Mouse (Mus musculus) limb, embryonic 11.5 days (tissue): Measurements from ENCODE around the gene Abt1. TPM values are rescaled to one million over a fixed set of nuclear protein-coding genes. Genes with fewer than 3 reads are reported as not detected.
A peak's percentile ranks its signal among the peaks of the same experiment; 100 is the strongest.

ENCODE experiments used
- ATAC-seq: fragments of 200-750 bp; cut with Nextera tagmentation; 2 replicates; pipeline ENCODE4 v1.8.0; 2017; ENCODE audit warnings: low read depth; ENCODE audit not compliant: insufficient number of reproducible peaks, low FRiP score, low TSS enrichment
- DNase-seq: peaks from one replicate; pipeline ENCODE4 v3.0.0-alpha.2; 2015; ENCODE audit warnings: low spot score
- H3K27ac ChIP-seq: fragments of 300-500 bp; sonication (generic); replicated peaks from 2 replicates; pipeline ENCODE4 v1.5.1; 2014; ENCODE audit warnings: low read depth, mild to moderate bottlenecking, low read length
- H3K27me3 ChIP-seq: fragments of 300-500 bp; sonication (generic); 2 replicates; pipeline ENCODE4 v1.6.1; 2014; ENCODE audit warnings: mild to moderate bottlenecking, low read length, mixed read lengths; ENCODE audit not compliant: control insufficient read depth, insufficient read depth
- H3K36me3 ChIP-seq: fragments of 300-500 bp; sonication (generic); 2 replicates; pipeline ENCODE4 v1.6.1; 2014; ENCODE audit warnings: mild to moderate bottlenecking, low read length, moderate library complexity, mixed read lengths; ENCODE audit not compliant: control insufficient read depth, insufficient read depth
- H3K4me1 ChIP-seq: fragments of 300-500 bp; sonication (generic); 2 replicates; pipeline ENCODE4 v1.6.1; 2014; ENCODE audit warnings: low read length, mixed read lengths; ENCODE audit not compliant: control insufficient read depth, insufficient read depth
- H3K4me2 ChIP-seq: fragments of 300-500 bp; sonication (generic); 2 replicates; pipeline ENCODE4 v1.6.1; 2014; ENCODE audit warnings: low read depth, mild to moderate bottlenecking, moderate library complexity; ENCODE audit not compliant: severe bottlenecking
- H3K4me3 ChIP-seq: fragments of 300-500 bp; sonication (generic); 2 replicates; pipeline ENCODE4 v1.5.1; 2014; ENCODE audit warnings: low read depth, low read length
- H3K9ac ChIP-seq: fragments of 300-500 bp; sonication (generic); 2 replicates; pipeline ENCODE4 v1.6.1; 2014; ENCODE audit warnings: mild to moderate bottlenecking, low read length
- H3K9me3 ChIP-seq: fragments of 300-500 bp; sonication (generic); 2 replicates; pipeline ENCODE4 v1.6.1; 2016; ENCODE audit warnings: low read length; ENCODE audit not compliant: control insufficient read depth
- WGBS: fragments of 180-500 bp; shearing (Covaris S2); extraction: QIAGEN DNeasy Blood & Tissue Kit; methylation state at CpG from one replicate; pipeline ENCODE4 v1.1.7; 2014; 5-methylcytosine and 5-hydroxymethylcytosine counted together
- polyA plus RNA-seq: library from polyadenylated mRNA; unstranded; fragments of >200 nt; fragmentation: Nextera tagmentation; extraction: Ambion mirVana; gene quantifications from 2 replicates; pipeline ENCODE4 v1.2.1, GENCODE M21; 2014

Gene Abt1
- polyA plus RNA-seq, 1 experiment from 2014 or later = 17.4 TPM

- H3K4me1 ChIP-seq = no peaks in the 10 kb centered on the region
- no peak overlapping the region for H3K4me2 ChIP-seq
- H3K36me3 ChIP-seq = peaks cover 8% of the 10 kb centered on the region
- no peaks in the 10 kb centered on the region for H3K27me3 ChIP-seq
- H3K9ac ChIP-seq = no peak overlapping the region
- no peak overlapping the region for H3K4me3 ChIP-seq
- ATAC-seq = no peak
- WGBS = 96% methylated on average over 16 of the region's 16 CpGs
- no peak for DNase-seq
- H3K27ac ChIP-seq = no peak overlapping the region
- H3K9me3 ChIP-seq = no peaks in the 10 kb centered on the region
Measured at GRCm38 (mm10) chr13:23422351-23422750, 1.3 kb downstream of the Abt1 start.

GRCm38 (mm10) chr13:23412630-23413521, 10.8 kb downstream of the Abt1 start:
- H3K36me3 ChIP-seq = no peaks in the 10 kb centered on the region
- 1% methylated on average over 28 of the region's 28 CpGs for WGBS
- no peak overlapping the region for H3K9ac ChIP-seq
- DNase-seq = peak; percentile 79
- H3K27ac ChIP-seq = no peak overlapping the region
- peak; percentile 67; the same call in 1 of the 2 replicates for ATAC-seq
- H3K27me3 ChIP-seq = no peaks in the 10 kb centered on the region
- peak overlapping the region; percentile 61 for H3K4me2 ChIP-seq
- no peaks in the 10 kb centered on the region; the same call in 1 of the 2 replicates for H3K4me1 ChIP-seq
- peak overlapping the region; percentile 36 for H3K4me3 ChIP-seq
- no peaks in the 10 kb centered on the region for H3K9me3 ChIP-seq

GRCm38 (mm10) chr13:23412211-23412629, 11.4 kb downstream of the Abt1 start:
- no peaks in the 10 kb centered on the region for H3K36me3 ChIP-seq
- H3K4me1 ChIP-seq = no peaks in the 10 kb centered on the region; the same call in 1 of the 2 replicates
- H3K9ac ChIP-seq = no peak overlapping the region
- H3K27me3 ChIP-seq = no peaks in the 10 kb centered on the region
- H3K4me3 ChIP-seq = peak overlapping the region; percentile 36
- H3K9me3 ChIP-seq = no peaks in the 10 kb centered on the region
- no peak overlapping the region for H3K27ac ChIP-seq
- ATAC-seq (no peak), DNase-seq (peak; percentile 53)
- WGBS = under 1% methylated on average over 20 of the region's 20 CpGs
- peak overlapping the region; percentile 61 for H3K4me2 ChIP-seq

- Histone ChIP-seq H3K4me1 (no peaks in the 10 kb centered on the region; the same call in 1 of the 2 replicates), H3K27me3 (no peaks in the 10 kb centered on the region), H3K9me3 (no peaks in the 10 kb centered on the region), H3K36me3 (no peaks in the 10 kb centered on the region), H3K9ac (no peak overlapping the region), H3K4me2 (peak overlapping the region; percentile 61), H3K4me3 (peak overlapping the region; percentile 36), H3K27ac (no peak overlapping the region)
- ATAC-seq (no peak; the same call in 1 of the 2 replicates), DNase-seq (peak; percentile 63)
- WGBS = 5% methylated on average over 29 of the region's 29 CpGs
Measured at GRCm38 (mm10) chr13:23411311-23412210, 12.1 kb downstream of the Abt1 start.

- H3K9me3 ChIP-seq = no peaks in the 10 kb centered on the region
- H3K27me3 ChIP-seq = no peaks in the 10 kb centered on the region
- no peak overlapping the region for H3K9ac ChIP-seq
- H3K4me3 ChIP-seq = no peak overlapping the region
- no peak overlapping the region for H3K27ac ChIP-seq
- H3K36me3 ChIP-seq = no peaks in the 10 kb centered on the region
- WGBS = 73% methylated on average over 9 of the region's 9 CpGs
- DNase-seq = no peak
- H3K4me1 ChIP-seq = no peaks in the 10 kb centered on the region; the same call in 1 of the 2 replicates
- no peak overlapping the region for H3K4me2 ChIP-seq
- ATAC-seq = no peak
Measured at GRCm38 (mm10) chr13:23410632-23411031, 13.0 kb downstream of the Abt1 start.

GRCm38 (mm10) chr13:23402626-23403025, 21.0 kb downstream of the Abt1 start:
- Histone ChIP-seq H3K9me3 (no peaks in the 10 kb centered on the region), H3K9ac (no peak overlapping the region), H3K4me2 (no peak overlapping the region; the same call in 1 of the 2 replicates), H3K4me1 (no peaks in the 10 kb centered on the region), H3K27ac (no peak overlapping the region), H3K36me3 (no peaks in the 10 kb centered on the region), H3K27me3 (no peaks in the 10 kb centered on the region), H3K4me3 (no peak overlapping the region)
- DNase-seq (no peak), ATAC-seq (no peak)
- WGBS = 11% methylated on average over 2 of the region's 2 CpGs

- Histone ChIP-seq H3K36me3 (no peaks in the 10 kb centered on the region), H3K9me3 (no peaks in the 10 kb centered on the region), H3K4me2 (peak overlapping the region; percentile 51), H3K27ac (no peak overlapping the region), H3K4me1 (no peaks in the 10 kb centered on the region), H3K4me3 (peak overlapping the region; percentile 30), H3K27me3 (no peaks in the 10 kb centered on the region), H3K9ac (peak overlapping the region; percentile 59)
- DNase-seq (peak; percentile 87), ATAC-seq (peak; percentile 77; the same call in 1 of the 2 replicates)
- WGBS = under 1% methylated on average over 19 of the region's 19 CpGs
Measured at GRCm38 (mm10) chr13:23401683-23402527, 21.8 kb downstream of the Abt1 start.
